Mouse (Mus musculus) ES-E14 (cell line): ENCODE measurements around the gene Acr. TPM values are rescaled to one million over a fixed set of nuclear protein-coding genes. Genes with fewer than 3 reads are reported as not detected.
A peak's percentile ranks its signal among the peaks of the same experiment; 100 is the strongest.

Experiments used
- DNase-seq: peaks from one replicate; pipeline ENCODE4 v3.0.0-alpha.2; 2013; ENCODE audit warnings: low read depth, low spot score
- H3K27ac ChIP-seq: 2 replicates; pipeline ENCODE4 v1.5.1; 2012; ENCODE audit warnings: low read depth, mild to moderate bottlenecking, low read length, moderate library complexity, mixed read lengths; ENCODE audit not compliant: poor library complexity, insufficient read depth, severe bottlenecking
- H3K36me3 ChIP-seq: 2 replicates; pipeline ENCODE4 v1.6.1; 2012; ENCODE audit warnings: mild to moderate bottlenecking, low read length, moderate library complexity, mixed read lengths; ENCODE audit not compliant: control insufficient read depth, poor library complexity, insufficient read depth, severe bottlenecking
- H3K4me1 ChIP-seq, 2 experiments: fragments of 150-350 bp in 1 of 2; sonication (generic) in 1 of 2; 2 replicates each; pipeline ENCODE4 v1.6.1; 2012; ENCODE audit warnings: low read length in 2 of 2, mild to moderate bottlenecking in 1 of 2, mixed read lengths in 1 of 2; ENCODE audit not compliant: control insufficient read depth in 2 of 2, insufficient read depth in 2 of 2, poor library complexity in 1 of 2
- H3K4me3 ChIP-seq, 2 experiments: fragments of 150-350 bp in 1 of 2; sonication (generic) in 1 of 2; 2 replicates each; pipeline ENCODE4 v1.5.1; 2012; ENCODE audit warnings: low read length in 2 of 2, low read depth in 1 of 2, mild to moderate bottlenecking in 1 of 2, mixed read lengths in 1 of 2; ENCODE audit not compliant: insufficient read depth in 1 of 2, poor library complexity in 1 of 2, severe bottlenecking in 1 of 2
- H3K9ac ChIP-seq: 2 replicates; pipeline ENCODE4 v1.6.1; 2012; ENCODE audit warnings: low read depth, mild to moderate bottlenecking, low read length, mixed read lengths; ENCODE audit not compliant: poor library complexity, insufficient read depth, severe bottlenecking
- H3K9me3 ChIP-seq: fragments of 150-350 bp; sonication (generic); 2 replicates; pipeline ENCODE4 v1.6.1; 2012; ENCODE audit warnings: low read depth, mild to moderate bottlenecking, low read length; ENCODE audit not compliant: control insufficient read depth, insufficient read depth
- CHD2 ChIP-seq: IDR thresholded peaks from 2 replicates; pipeline ENCODE4 v1.6.1; 2014; ENCODE audit warnings: mild to moderate bottlenecking, low read depth, low read length, inconsistent platforms
- HCFC1 ChIP-seq: IDR thresholded peaks from 2 replicates; pipeline ENCODE4 v1.6.1; 2012; ENCODE audit warnings: low read length, inconsistent platforms, borderline replicate concordance; ENCODE audit not compliant: insufficient read depth
- MAFK ChIP-seq: IDR thresholded peaks from 2 replicates; pipeline ENCODE4 v1.6.1; 2014; ENCODE audit warnings: mild to moderate bottlenecking, low read depth, low read length, inconsistent platforms; ENCODE audit not compliant: insufficient read depth
- ZC3H11A ChIP-seq: IDR thresholded peaks from 2 replicates; pipeline ENCODE4 v1.6.1; 2012; ENCODE audit warnings: low read depth, mild to moderate bottlenecking, inconsistent platforms, low read length, borderline replicate concordance
- ZNF384 ChIP-seq: IDR thresholded peaks from 2 replicates; pipeline ENCODE4 v1.6.1; 2012; ENCODE audit warnings: low read depth, low read length, inconsistent platforms
- in situ Hi-C, 2 experiments: fragments of 600-800 bp; cut with MboI; formaldehyde crosslinking; loops; one replicate each; pipeline ENCODE4 v1.15.1; 2025; ENCODE audit warnings: low sequenced_read_pairs in 2 of 2, inconsistent platforms in 1 of 2; ENCODE audit not compliant: unreplicated experiment in 2 of 2
- total RNA-seq: library from RNA; depleted of rRNA; stranded (reverse); fragments of 300-350 nt; gene quantifications from 2 replicates; pipeline ENCODE4 v1.2.3, GENCODE M21; 2012; rRNA removed

The Acr gene
- 0.21 TPM in 1 of 2 replicates, not detected in the other for total RNA-seq

GRCm38 (mm10) chr15:89568114-89568513 lies at the start of gene Acr:
Gene Acr (plus strand): TSS chr15:89568326.
- Histone ChIP-seq H3K4me3 (no peak within 1 kb of the TSS), H3K27ac (no peak within 1 kb of the TSS), H3K4me1 (no peaks in the 10 kb centered on the region), H3K9me3 (no peaks in the 10 kb centered on the region), H3K36me3 (no peaks in the 10 kb centered on the region), H3K9ac (no peak within 1 kb of the TSS)
- no peak for DNase-seq
- TF ChIP-seq CHD2, result no peak
- TF ChIP-seq MAFK, result no peak
- no peak for TF ChIP-seq ZNF384
- no peak for TF ChIP-seq HCFC1
- TF ChIP-seq ZC3H11A, result no peak
- in situ Hi-C loops, result no loop called here

- Histone ChIP-seq H3K9ac (no peak overlapping the region), H3K36me3 (no peaks in the 10 kb centered on the region; the same call in 1 of the 2 replicates), H3K27ac (no peak overlapping the region), H3K9me3 (no peaks in the 10 kb centered on the region), H3K4me3 (no peak overlapping the region), H3K4me1 (no peaks in the 10 kb centered on the region; a peak in 1 of 4 replicates)
- no peak for DNase-seq
- in situ Hi-C loops, result no loop called here
- no peak for TF ChIP-seq ZC3H11A
- no peak for TF ChIP-seq CHD2
Observed at GRCm38 (mm10) chr15:89521951-89522350, 46.2 kb upstream of the Acr start.

DNA sequence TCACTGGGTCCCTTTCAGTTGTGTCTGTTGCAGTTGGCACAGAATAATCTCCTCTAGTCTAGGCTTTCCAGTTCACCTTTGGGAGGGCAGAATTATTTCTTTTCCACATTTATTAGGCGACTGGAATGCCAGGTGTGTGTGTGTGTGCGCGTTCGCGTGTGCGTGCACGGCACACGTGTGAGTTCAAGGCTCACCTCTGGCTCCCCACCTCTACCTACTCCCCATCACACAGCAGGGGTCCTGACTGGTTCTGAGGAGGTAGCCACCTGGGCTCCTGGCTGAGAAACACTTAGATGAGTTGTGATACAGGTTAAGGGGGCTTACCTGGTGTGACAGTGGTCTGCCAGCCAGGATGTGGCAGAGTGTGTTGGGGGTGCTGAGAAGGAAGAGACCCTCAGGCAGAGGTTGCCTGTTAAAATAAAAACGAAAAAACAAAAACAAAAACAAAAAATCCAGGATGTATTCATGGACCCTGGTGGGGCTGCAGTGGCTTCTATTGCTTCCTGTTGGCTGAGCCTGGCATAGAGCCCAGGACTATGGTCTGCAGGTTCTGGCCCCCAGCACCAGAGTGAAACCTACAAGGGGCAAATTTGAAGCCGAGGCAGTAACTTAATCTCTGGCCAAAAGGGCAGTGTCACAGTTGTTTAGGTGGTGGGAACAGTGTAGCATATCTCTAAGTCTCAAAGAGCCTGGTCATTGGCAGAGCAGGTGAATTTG lies 45.4 kb upstream of the Acr start:
- no peak overlapping the region for H3K9ac ChIP-seq
- no peak for TF ChIP-seq HCFC1
- no peak for TF ChIP-seq CHD2
- TF ChIP-seq ZC3H11A, result no peak
- no peak for TF ChIP-seq ZNF384
- TF ChIP-seq MAFK, result no peak
- H3K4me3 ChIP-seq, result no peak overlapping the region; a peak in 1 of 4 replicates
- DNase-seq, result no peak
- no peaks in the 10 kb centered on the region for H3K9me3 ChIP-seq
- no peaks in the 10 kb centered on the region; a peak in 1 of 4 replicates for H3K4me1 ChIP-seq
- no peaks in the 10 kb centered on the region; the same call in 1 of the 2 replicates for H3K36me3 ChIP-seq
- in situ Hi-C loops, result no loop called here
- H3K27ac ChIP-seq, result no peak overlapping the region

GRCm38 (mm10) chr15:89523283-89523832 lies 44.8 kb upstream of the Acr start:
- no peaks in the 10 kb centered on the region; a peak in 1 of 4 replicates for H3K4me1 ChIP-seq
- in situ Hi-C loops, result no loop called here
- H3K9me3 ChIP-seq, result no peaks in the 10 kb centered on the region
- peak overlapping the region; percentile 51; the same call in 1 of the 2 replicates for H3K9ac ChIP-seq
- H3K27ac ChIP-seq, result no peak overlapping the region
- peak overlapping the region; percentile 58 to 80 for H3K4me3 ChIP-seq
- H3K36me3 ChIP-seq, result no peaks in the 10 kb centered on the region; the same call in 1 of the 2 replicates
- TF ChIP-seq ZC3H11A, result no peak
- TF ChIP-seq CHD2, result no peak
- TF ChIP-seq HCFC1, result no peak
- no peak for TF ChIP-seq ZNF384
- TF ChIP-seq MAFK, result no peak
- no peak for DNase-seq
